8 mouse cellular contexts compared by ENCODE assay signal in the genomic region with DNA sequence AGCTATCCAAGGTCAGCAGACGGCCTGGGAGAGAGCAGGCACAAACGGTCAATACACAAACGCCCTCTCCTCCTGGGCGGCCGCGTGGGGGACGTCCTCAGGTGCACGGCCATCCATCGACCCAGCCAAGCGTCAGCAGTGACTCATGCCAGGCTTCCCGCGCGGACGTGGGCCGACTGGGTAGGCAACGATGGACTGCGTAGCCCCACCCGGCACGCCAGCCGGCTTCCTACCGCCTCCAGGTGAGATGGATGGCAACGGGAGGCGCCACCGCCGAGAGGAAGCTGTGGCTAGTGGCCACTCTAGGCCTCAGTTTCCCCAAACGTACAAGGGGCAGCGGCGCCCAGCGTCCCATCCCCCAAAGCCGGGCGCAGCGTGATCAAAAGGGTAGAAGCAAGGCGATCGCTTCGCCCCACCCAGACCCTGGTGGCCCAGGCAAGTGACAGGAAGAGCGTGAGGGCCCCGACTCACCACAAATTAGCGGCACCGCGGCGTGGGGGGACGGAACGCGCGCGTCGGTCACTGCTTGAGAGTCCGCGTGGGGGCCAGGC. TPM values are rescaled to one million over a fixed set of nuclear protein-coding genes. Genes with fewer than 3 reads are reported as not detected.
DNase-seq lines count a peak whose midpoint lies in the region; ATAC-seq lines count a peak whose summit lies in the region.

No protein-coding gene starts in this region.

- peak; percentile 25 to 51 for DNase-seq in layer of hippocampus, adult 18-20 months (ENCODE audit: low spot score in 2 of 2)
- no peak for DNase-seq in layer of hippocampus, postnatal 14 days (ENCODE audit: low spot score in 2 of 2)
- DNase-seq in limb, embryonic 11.5 days (ENCODE audit: low spot score): peak; percentile 35

- peaks cover 17% of the 10 kb centered on the region for H3K36me3 ChIP-seq in forebrain, embryonic 12.5 days (replicated peaks)
- H3K36me3 ChIP-seq in intestine, embryonic 15.5 days: 0 out of 2 replicates have a peak, but pooled peaks cover 4% of the 10 kb centered on the region
- H3K36me3 ChIP-seq in limb, embryonic 11.5 days (ENCODE audit: control insufficient read depth, insufficient read depth, low read length): peaks cover 2% of the 10 kb centered on the region; the same call in 1 of the 2 replicates
- H3K36me3 ChIP-seq in midbrain, embryonic 12.5 days: peaks cover 22% of the 10 kb centered on the region
- peaks cover 5% of the 10 kb centered on the region; the same call in 1 of the 2 replicates for H3K36me3 ChIP-seq in stomach, embryonic 14.5 days (ENCODE audit: control insufficient read depth, insufficient read depth, low read length)

- peak overlapping the region; percentile 89 for H3K4me2 ChIP-seq in forebrain, embryonic 12.5 days
- peak overlapping the region; percentile 86 for H3K4me2 ChIP-seq in intestine, embryonic 15.5 days (replicated peaks)
- H3K4me2 ChIP-seq in limb, embryonic 11.5 days (ENCODE audit: low read depth, severe bottlenecking): peak overlapping the region; percentile 85
- peak overlapping the region; percentile 88 for H3K4me2 ChIP-seq in midbrain, embryonic 12.5 days (replicated peaks)
- peak overlapping the region; percentile 90 for H3K4me2 ChIP-seq in stomach, embryonic 14.5 days (replicated peaks; ENCODE audit: low read depth, low read length)

- H3K27ac ChIP-seq in forebrain, embryonic 12.5 days: peak overlapping the region; percentile 76
- peak overlapping the region; percentile 78 for H3K27ac ChIP-seq in intestine, embryonic 15.5 days
- peak overlapping the region; percentile 21; the same call in 1 of the 2 replicates for H3K27ac ChIP-seq in limb, embryonic 11.5 days (replicated peaks; ENCODE audit: low read depth, low read length)
- H3K27ac ChIP-seq in midbrain, embryonic 12.5 days (replicated peaks): peak overlapping the region; percentile 77
- H3K27ac ChIP-seq in stomach, embryonic 14.5 days (ENCODE audit: low read length): peak overlapping the region; percentile 84

- H3K4me3 ChIP-seq in forebrain, embryonic 12.5 days (replicated peaks): peak overlapping the region; percentile 99
- H3K4me3 ChIP-seq in intestine, embryonic 15.5 days (replicated peaks): peak overlapping the region; percentile 87
- peak overlapping the region; percentile 100 for H3K4me3 ChIP-seq in limb, embryonic 11.5 days (ENCODE audit: low read depth, low read length)
- peak overlapping the region; percentile 99 for H3K4me3 ChIP-seq in midbrain, embryonic 12.5 days
- peak overlapping the region; percentile 99 for H3K4me3 ChIP-seq in stomach, embryonic 14.5 days (ENCODE audit: low read depth, low read length)

- peaks cover 22% of the 10 kb centered on the region for H3K4me1 ChIP-seq in forebrain, embryonic 12.5 days
- peaks cover 9% of the 10 kb centered on the region for H3K4me1 ChIP-seq in intestine, embryonic 15.5 days (replicated peaks)
- H3K4me1 ChIP-seq in limb, embryonic 11.5 days (ENCODE audit: control insufficient read depth, insufficient read depth, low read length): peaks cover 7% of the 10 kb centered on the region; the same call in 1 of the 2 replicates
- H3K4me1 ChIP-seq in midbrain, embryonic 12.5 days: peaks cover 24% of the 10 kb centered on the region
- peaks cover 9% of the 10 kb centered on the region for H3K4me1 ChIP-seq in stomach, embryonic 14.5 days (ENCODE audit: control insufficient read depth, insufficient read depth, low read length)

- ATAC-seq in cerebellum, adult (ENCODE audit: insufficient number of reproducible peaks, low FRiP score, low TSS enrichment): 0 out of 2 replicates have a peak, but pooled peaks have one; percentile 1
- peak; percentile 67 for ATAC-seq in forebrain, embryonic 12.5 days (ENCODE audit: low FRiP score)
- ATAC-seq in intestine, embryonic 15.5 days: peak; percentile 69
- ATAC-seq in limb, embryonic 11.5 days (ENCODE audit: insufficient number of reproducible peaks, low FRiP score, low TSS enrichment, low read depth): no peak
- peak; percentile 20 for ATAC-seq in midbrain, embryonic 12.5 days (ENCODE audit: low FRiP score, low read depth)
- peak; percentile 46; the same call in 1 of the 2 replicates for ATAC-seq in stomach, embryonic 14.5 days (ENCODE audit: insufficient number of reproducible peaks, insufficient read depth, low FRiP score, low read depth)

- H3K9me3 ChIP-seq in forebrain, embryonic 12.5 days: no peaks in the 10 kb centered on the region
- H3K9me3 ChIP-seq in intestine, embryonic 15.5 days: no peaks in the 10 kb centered on the region
- H3K9me3 ChIP-seq in limb, embryonic 11.5 days (ENCODE audit: control insufficient read depth, low read length): no peaks in the 10 kb centered on the region
- no peaks in the 10 kb centered on the region for H3K9me3 ChIP-seq in midbrain, embryonic 12.5 days
- H3K9me3 ChIP-seq in stomach, embryonic 14.5 days (ENCODE audit: control insufficient read depth, low read depth, low read length): no peaks in the 10 kb centered on the region

- peak overlapping the region; percentile 97 for H3K9ac ChIP-seq in forebrain, embryonic 12.5 days
- peak overlapping the region; percentile 93 for H3K9ac ChIP-seq in intestine, embryonic 15.5 days
- H3K9ac ChIP-seq in limb, embryonic 11.5 days (ENCODE audit: low read length): peak overlapping the region; percentile 93
- H3K9ac ChIP-seq in midbrain, embryonic 12.5 days (replicated peaks): peak overlapping the region; percentile 95
- H3K9ac ChIP-seq in stomach, embryonic 14.5 days (replicated peaks; ENCODE audit: low read depth, low read length): peak overlapping the region; percentile 71

- no peaks in the 10 kb centered on the region for H3K27me3 ChIP-seq in forebrain, embryonic 12.5 days
- H3K27me3 ChIP-seq in intestine, embryonic 15.5 days (replicated peaks): no peaks in the 10 kb centered on the region
- no peaks in the 10 kb centered on the region for H3K27me3 ChIP-seq in limb, embryonic 11.5 days (ENCODE audit: control insufficient read depth, insufficient read depth, low read length)
- no peaks in the 10 kb centered on the region for H3K27me3 ChIP-seq in midbrain, embryonic 12.5 days
- no peaks in the 10 kb centered on the region for H3K27me3 ChIP-seq in stomach, embryonic 14.5 days (ENCODE audit: control insufficient read depth, insufficient read depth, low read length)

- under 1% methylated on average over 49 of the region's 49 CpGs for WGBS in forebrain, embryonic 12.5 days
- WGBS in intestine, embryonic 15.5 days: under 1% methylated on average over 49 of the region's 49 CpGs
- WGBS in limb, embryonic 11.5 days: under 1% methylated on average over 48 of the region's 49 CpGs
- under 1% methylated on average over 49 of the region's 49 CpGs for WGBS in midbrain, embryonic 12.5 days
- under 1% methylated on average over 49 of the region's 49 CpGs for WGBS in stomach, embryonic 14.5 days

RNA-seq across cellular contexts. Expression of a gene that starts 15.5 kb away (rescaled TPM):
- total RNA-seq in layer of hippocampus, adult 18-20 months (2021): 100 to 1,000 TPM; 154 to 159 TPM
- 100 to 1,000 TPM; 161 to 169 TPM for total RNA-seq in layer of hippocampus, postnatal 14 days (2021)
- polyA plus RNA-seq in forebrain, embryonic 12.5 days (2016; fragmentation: Nextera tagmentation; extraction: Ambion mirVana): 45.8 and 51.3 TPM in 2 replicates
- 16.8 and 17.2 TPM in 2 replicates for polyA plus RNA-seq in intestine, embryonic 15.5 days (2015; fragmentation: Nextera tagmentation; extraction: Ambion mirVana)
- polyA plus RNA-seq in limb, embryonic 11.5 days (2014; fragmentation: Nextera tagmentation; extraction: Ambion mirVana): 53.9 and 57.9 TPM in 2 replicates
- 49.6 and 50.4 TPM in 2 replicates for polyA plus RNA-seq in midbrain, embryonic 12.5 days (2016; fragmentation: Nextera tagmentation; extraction: Ambion mirVana)
- polyA plus RNA-seq in stomach, embryonic 14.5 days (2014; fragmentation: Nextera tagmentation; extraction: Ambion mirVana): 35.5 and 46.2 TPM in 2 replicates

RNA-seq across cellular contexts. Expression of a gene that starts 16.0 kb away (rescaled TPM):
- 100 to 1,000 TPM; 158 to 167 TPM for total RNA-seq in layer of hippocampus, adult 18-20 months (2021)
- 100 to 1,000 TPM; 161 to 176 TPM for total RNA-seq in layer of hippocampus, postnatal 14 days (2021)
- polyA plus RNA-seq in forebrain, embryonic 12.5 days (2016; fragmentation: Nextera tagmentation; extraction: Ambion mirVana): 166 and 174 TPM in 2 replicates
- 95.0 and 102 TPM in 2 replicates for polyA plus RNA-seq in intestine, embryonic 15.5 days (2015; fragmentation: Nextera tagmentation; extraction: Ambion mirVana)
- polyA plus RNA-seq in limb, embryonic 11.5 days (2014; fragmentation: Nextera tagmentation; extraction: Ambion mirVana): 125 and 129 TPM in 2 replicates
- 161 and 165 TPM in 2 replicates for polyA plus RNA-seq in midbrain, embryonic 12.5 days (2016; fragmentation: Nextera tagmentation; extraction: Ambion mirVana)
- polyA plus RNA-seq in stomach, embryonic 14.5 days (2014; fragmentation: Nextera tagmentation; extraction: Ambion mirVana): 90.9 and 92.7 TPM in 2 replicates

RNA-seq across cellular contexts. Expression of a gene that starts 32.2 kb away (rescaled TPM):
- 10 to 100 TPM in 1 of 2 experiments, 1 to 10 TPM in 1; 9.7 to 11.8 TPM for total RNA-seq in layer of hippocampus, adult 18-20 months (2021)
- total RNA-seq in layer of hippocampus, postnatal 14 days (2021): 10 to 100 TPM; 25.6 to 27.0 TPM
- 5.0 TPM in 2 replicates for polyA plus RNA-seq in forebrain, embryonic 12.5 days (2016; fragmentation: Nextera tagmentation; extraction: Ambion mirVana)
- polyA plus RNA-seq in intestine, embryonic 15.5 days (2015; fragmentation: Nextera tagmentation; extraction: Ambion mirVana): 2.8 and 2.9 TPM in 2 replicates
- 4.4 and 4.5 TPM in 2 replicates for polyA plus RNA-seq in limb, embryonic 11.5 days (2014; fragmentation: Nextera tagmentation; extraction: Ambion mirVana)
- polyA plus RNA-seq in midbrain, embryonic 12.5 days (2016; fragmentation: Nextera tagmentation; extraction: Ambion mirVana): 3.4 and 5.6 TPM in 2 replicates
- 3.0 and 4.7 TPM in 2 replicates for polyA plus RNA-seq in stomach, embryonic 14.5 days (2014; fragmentation: Nextera tagmentation; extraction: Ambion mirVana)

Comparison
In these comparisons a context has a peak if more than half of its experiments do, and no peak if none do; other contexts are left out.
1. DNase-seq: peak in layer of hippocampus, adult 18-20 months (2 of 2) and limb, embryonic 11.5 days (single experiment); none in layer of hippocampus, postnatal 14 days (0 of 2).
2. H3K27ac ChIP-seq: peak in every context shown above with its lines; median percentile 84 in stomach, embryonic 14.5 days; 78 in intestine, embryonic 15.5 days; 77 in midbrain, embryonic 12.5 days; 76 in forebrain, embryonic 12.5 days; 21 in limb, embryonic 11.5 days.
3. Peak in every context shown above with its lines, with median percentiles within 50 percentile points of each other: H3K4me2 ChIP-seq, H3K4me3 ChIP-seq and H3K9ac ChIP-seq.